Mouse (Mus musculus) spleen, adult 2 months (tissue): Measurements from ENCODE around the gene Slc39a11. TPM values are rescaled to one million over a fixed set of nuclear protein-coding genes. Genes with fewer than 3 reads are reported as not detected.

Source experiments
- DNase-seq, 2 experiments: peaks; one replicate each; pipeline versions ENCODE4 v3.0.0 to v3.0.0-alpha.2; 2012 to 2021; ENCODE audit warnings: low spot score in 2 of 2, low read depth in 1 of 2
- H3K27ac ChIP-seq: fragments of 200-500 bp; 2 replicates; pipeline ENCODE4 v1.5.1; 2012; ENCODE audit warnings: low read length, inconsistent platforms; ENCODE audit not compliant: insufficient read depth
- H3K27me3 ChIP-seq: fragments of 200-500 bp; 2 replicates; pipeline ENCODE4 v1.6.1; 2012; ENCODE audit warnings: mild to moderate bottlenecking, moderate library complexity, low read length, inconsistent platforms; ENCODE audit not compliant: control insufficient read depth, insufficient read depth
- H3K36me3 ChIP-seq: fragments of 200-500 bp; 2 replicates; pipeline ENCODE4 v1.6.1; 2012; ENCODE audit warnings: mild to moderate bottlenecking, low read length, inconsistent platforms; ENCODE audit not compliant: control insufficient read depth, insufficient read depth
- H3K4me1 ChIP-seq: fragments of 200-500 bp; 2 replicates; pipeline ENCODE4 v1.6.1; 2011; ENCODE audit warnings: inconsistent platforms; ENCODE audit not compliant: control insufficient read depth, insufficient read depth, insufficient read length
- H3K4me3 ChIP-seq: fragments of 200-500 bp; 2 replicates; pipeline ENCODE4 v1.5.1; 2011; ENCODE audit warnings: mild to moderate bottlenecking, inconsistent platforms; ENCODE audit not compliant: insufficient read depth, insufficient read length; ENCODE audit errors: extremely low read depth
- CTCF ChIP-seq: fragments of 200-500 bp; IDR thresholded peaks from 2 replicates; pipeline ENCODE4 v1.5.1; 2011; ENCODE audit warnings: mild to moderate bottlenecking, inconsistent platforms; ENCODE audit not compliant: insufficient read depth, insufficient read length, insufficient replicate concordance; ENCODE audit errors: extremely low read depth
- POLR2A ChIP-seq: fragments of 200-500 bp; IDR thresholded peaks from 2 replicates; pipeline ENCODE4 v1.6.1; 2011; ENCODE audit warnings: low read depth, low read length, inconsistent platforms
- WGBS: fragments of 180-500 bp; shearing (Covaris S2); methylation state at CpG from one replicate; pipeline ENCODE4 v1.1.7; 2018; 5-methylcytosine and 5-hydroxymethylcytosine counted together
- polyA plus RNA-seq: library from polyadenylated mRNA; depleted of rRNA; stranded (reverse); fragments of >200 nt; gene quantifications from 2 replicates; pipeline ENCODE4 v1.2.3, GENCODE M21; 2012

Slc39a11 gene
- polyA plus RNA-seq, 1 experiment, result 11.6 TPM

DNA sequence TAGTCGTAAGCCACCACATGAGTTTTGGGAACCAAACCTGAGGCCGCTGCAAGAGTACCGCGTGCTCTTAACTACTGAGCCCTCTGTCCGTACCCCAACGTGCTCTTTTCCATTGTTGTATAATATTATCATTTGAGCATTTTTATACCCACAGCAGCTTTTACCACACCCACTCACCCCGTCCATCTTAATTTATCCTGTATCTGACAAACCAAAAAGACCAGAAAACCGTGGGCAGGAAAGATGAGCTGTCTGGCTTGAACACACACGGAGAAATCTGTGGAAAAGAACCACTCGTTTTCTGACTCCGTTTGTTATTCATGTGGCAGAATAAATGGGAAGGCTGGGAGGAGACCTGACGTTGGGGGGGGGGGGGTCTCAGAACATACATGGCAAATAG, 40.6 kb upstream of the Slc39a11 start:
- DNase-seq, result no peak
- H3K36me3 ChIP-seq, result peaks cover 22% of the 10 kb centered on the region
- TF ChIP-seq CTCF (no peak), POLR2A (no peak)
- H3K27ac ChIP-seq, result no peak overlapping the region
- no peaks in the 10 kb centered on the region for H3K27me3 ChIP-seq
- H3K4me3 ChIP-seq, result no peak overlapping the region
- peaks cover 6% of the 10 kb centered on the region; the same call in 1 of the 2 replicates for H3K4me1 ChIP-seq
- WGBS, result 91% methylated on average over 12 of the region's 12 CpGs

- TF ChIP-seq POLR2A (no peak), CTCF (no peak)
- H3K4me3 ChIP-seq, result no peak overlapping the region
- no peak for DNase-seq
- no peaks in the 10 kb centered on the region for H3K27me3 ChIP-seq
- peaks cover 8% of the 10 kb centered on the region; the same call in 1 of the 2 replicates for H3K4me1 ChIP-seq
- peaks cover 11% of the 10 kb centered on the region for H3K36me3 ChIP-seq
- no peak overlapping the region for H3K27ac ChIP-seq
- WGBS, result 87% methylated on average over 2 of the region's 2 CpGs
Observed at GRCm38 (mm10) chr11:113687031-113687430, 37.2 kb upstream of the Slc39a11 start.

DNA sequence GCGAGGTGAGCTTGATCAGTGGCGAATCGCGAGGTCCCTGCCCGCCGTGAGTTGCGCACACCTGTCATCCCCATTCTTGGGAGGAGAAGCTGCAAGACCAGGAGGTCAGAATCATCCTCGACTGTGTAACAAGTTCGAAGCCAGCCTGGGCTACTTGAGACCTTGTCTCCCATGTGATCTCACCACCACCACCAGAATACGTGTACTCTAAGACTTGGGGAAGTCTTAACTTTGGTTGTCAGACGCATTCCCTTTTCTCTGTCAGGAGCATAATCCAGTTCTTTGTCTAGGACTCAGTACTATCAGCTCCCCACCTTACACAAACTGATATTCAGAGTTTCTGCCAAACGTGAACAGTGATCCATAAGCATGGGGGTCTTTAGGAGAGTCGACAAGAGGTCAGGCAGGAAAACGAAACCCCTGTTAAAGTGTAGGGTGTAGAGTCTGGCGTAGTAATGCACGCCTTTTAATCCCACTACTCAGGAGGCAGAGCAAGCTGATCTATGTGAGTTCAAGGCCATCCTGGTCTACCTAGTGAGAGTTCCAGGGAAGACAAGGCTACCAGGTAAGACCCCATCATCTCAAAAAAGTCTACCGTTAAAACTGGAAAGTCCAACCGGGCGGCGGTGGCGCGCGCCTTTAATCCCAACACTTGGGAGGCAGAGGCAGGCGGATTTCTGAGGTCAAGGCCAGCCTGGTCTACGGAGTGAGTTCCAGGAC, 35.0 kb upstream of the Slc39a11 start:
- no peak for DNase-seq
- WGBS, result 41% methylated on average over 25 of the region's 25 CpGs
- TF ChIP-seq CTCF, result no peak
- TF ChIP-seq POLR2A, result no peak
- Histone ChIP-seq H3K4me1 (peaks cover 3% of the 10 kb centered on the region; the same call in 1 of the 2 replicates), H3K4me3 (peak overlapping the region; percentile 87), H3K27me3 (no peaks in the 10 kb centered on the region), H3K36me3 (peaks cover 11% of the 10 kb centered on the region), H3K27ac (peak overlapping the region; percentile 78)

- H3K36me3 ChIP-seq, result peaks cover 11% of the 10 kb centered on the region
- peak; percentile 87 to 95 for DNase-seq
- TF ChIP-seq POLR2A (peak; percentile 59), CTCF (no peak)
- peaks cover 3% of the 10 kb centered on the region; the same call in 1 of the 2 replicates for H3K4me1 ChIP-seq
- peak within 1 kb of the TSS; percentile 83 for H3K27ac ChIP-seq
- H3K27me3 ChIP-seq, result no peaks in the 10 kb centered on the region
- peak within 1 kb of the TSS; percentile 87 for H3K4me3 ChIP-seq
- under 1% methylated on average over 73 of the region's 73 CpGs for WGBS
Observed at GRCm38 (mm10) chr11:113683957-113684706, 34.3 kb upstream of the Slc39a11 start, which contains the start of the genes Fam104a and D11Wsu47e. Fam104a (minus strand) TSS chr11:113684155. D11Wsu47e (plus strand) TSS chr11:113684412.

- peak overlapping the region; percentile 83 for H3K27ac ChIP-seq
- no peak for TF ChIP-seq POLR2A
- TF ChIP-seq CTCF, result no peak
- no peak for DNase-seq
- under 1% methylated on average over 32 of the region's 38 CpGs for WGBS
- H3K27me3 ChIP-seq, result no peaks in the 10 kb centered on the region
- peak overlapping the region; percentile 83 for H3K4me3 ChIP-seq
- peaks cover 8% of the 10 kb centered on the region for H3K36me3 ChIP-seq
- H3K4me1 ChIP-seq, result peaks cover 3% of the 10 kb centered on the region; the same call in 1 of the 2 replicates
Observed at GRCm38 (mm10) chr11:113683627-113683956, 33.7 kb upstream of the Slc39a11 start.

DNA sequence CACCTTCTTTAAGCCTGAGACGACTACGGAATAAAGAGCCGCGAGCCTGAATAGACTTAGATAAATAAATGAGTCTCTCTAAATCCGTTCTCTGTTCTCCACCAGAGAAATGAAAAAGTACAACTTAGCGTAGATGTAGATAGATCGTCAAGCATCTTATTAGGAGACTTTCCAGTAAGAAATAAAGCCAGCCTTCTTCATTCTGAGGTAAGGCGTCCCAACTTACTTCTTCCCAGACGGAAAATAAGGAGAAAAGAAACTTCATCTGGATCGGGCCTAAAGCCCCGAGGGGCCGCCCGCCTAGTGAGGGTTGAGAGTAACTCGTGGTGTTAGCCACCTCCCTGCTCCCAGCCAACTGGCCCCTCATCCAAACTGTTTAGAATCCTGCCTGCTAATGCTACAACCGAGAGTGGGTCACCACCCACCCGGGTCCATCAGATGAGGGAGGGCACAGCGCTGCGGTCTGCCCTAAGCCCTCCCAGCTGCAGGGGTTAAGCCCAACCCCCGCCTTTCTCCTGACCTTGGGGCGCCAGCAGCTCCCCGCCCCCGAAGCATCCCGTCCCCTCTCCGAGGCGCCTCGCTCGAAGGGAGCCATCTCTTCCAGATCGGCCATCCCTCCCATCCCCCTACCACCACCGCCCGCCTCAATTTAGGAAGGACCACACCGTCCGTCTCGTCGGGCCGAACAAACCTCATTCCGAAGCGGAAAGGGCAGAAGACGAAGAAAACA, 33.2 kb upstream of the Slc39a11 start:
- TF ChIP-seq POLR2A (no peak), CTCF (no peak)
- H3K4me3 ChIP-seq, result peak overlapping the region; percentile 83
- no peaks in the 10 kb centered on the region for H3K27me3 ChIP-seq
- peaks cover 5% of the 10 kb centered on the region; the same call in 1 of the 2 replicates for H3K4me1 ChIP-seq
- peak in 1 of 2 experiments; percentile 36 for DNase-seq
- 6% methylated on average over 38 of the region's 38 CpGs for WGBS
- H3K36me3 ChIP-seq, result peaks cover 3% of the 10 kb centered on the region
- peak overlapping the region; percentile 83 for H3K27ac ChIP-seq
